Mouse (Mus musculus) skeletal muscle tissue, adult 2 months (tissue): ENCODE data around the gene Gpr61.

ENCODE experiments used
- DNase-seq: peaks from one replicate; pipeline ENCODE4 v3.0.0-alpha.2; 2012; ENCODE audit warnings: low read depth, low spot score

Gene Gpr61

DNA sequence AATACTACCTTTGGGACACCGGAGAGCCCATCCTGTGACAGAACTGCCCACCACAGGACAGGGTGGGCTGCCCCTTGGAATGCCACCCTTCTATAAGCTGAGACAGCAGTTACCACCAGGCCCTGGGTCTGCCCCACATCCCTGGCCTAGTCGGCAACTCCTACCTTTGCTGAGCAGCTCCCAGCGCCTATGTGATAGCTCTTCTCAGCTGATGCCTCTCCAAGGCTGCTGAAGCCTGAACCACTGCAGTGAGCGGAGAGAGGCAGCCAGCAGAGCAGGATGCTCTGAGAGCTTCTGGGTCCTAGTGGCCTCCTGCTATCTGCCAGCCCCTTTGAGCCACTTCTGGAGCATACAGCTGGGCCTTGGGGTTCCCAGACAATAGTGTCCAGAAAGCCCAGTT is at the start of gene Gpr61:
TSS of gene Gpr61 (minus strand) at position 227 of the 400 bp plus-strand sequence.
- no peak for DNase-seq

DNA sequence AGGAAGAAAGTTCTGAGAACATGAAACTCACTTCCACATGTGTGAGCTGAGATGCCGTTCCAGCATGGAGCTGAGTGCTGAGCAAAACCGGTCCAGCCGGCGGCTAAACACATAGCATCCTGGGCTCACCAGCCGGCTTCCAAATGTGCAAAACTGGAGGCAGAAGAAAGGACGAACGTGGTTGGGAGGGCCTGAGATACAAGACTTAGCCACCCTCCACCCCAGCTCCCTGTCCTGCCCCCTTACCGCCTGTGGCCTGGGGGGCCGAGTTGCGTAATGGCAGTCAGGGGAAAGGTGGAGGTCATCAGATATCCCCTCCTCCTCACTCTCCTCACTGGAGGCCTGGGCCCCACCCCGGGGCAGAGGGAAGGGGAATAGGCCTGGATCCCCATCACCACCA is 49.8 kb upstream of the Gpr61 start:
- DNase-seq: no peak

DNA sequence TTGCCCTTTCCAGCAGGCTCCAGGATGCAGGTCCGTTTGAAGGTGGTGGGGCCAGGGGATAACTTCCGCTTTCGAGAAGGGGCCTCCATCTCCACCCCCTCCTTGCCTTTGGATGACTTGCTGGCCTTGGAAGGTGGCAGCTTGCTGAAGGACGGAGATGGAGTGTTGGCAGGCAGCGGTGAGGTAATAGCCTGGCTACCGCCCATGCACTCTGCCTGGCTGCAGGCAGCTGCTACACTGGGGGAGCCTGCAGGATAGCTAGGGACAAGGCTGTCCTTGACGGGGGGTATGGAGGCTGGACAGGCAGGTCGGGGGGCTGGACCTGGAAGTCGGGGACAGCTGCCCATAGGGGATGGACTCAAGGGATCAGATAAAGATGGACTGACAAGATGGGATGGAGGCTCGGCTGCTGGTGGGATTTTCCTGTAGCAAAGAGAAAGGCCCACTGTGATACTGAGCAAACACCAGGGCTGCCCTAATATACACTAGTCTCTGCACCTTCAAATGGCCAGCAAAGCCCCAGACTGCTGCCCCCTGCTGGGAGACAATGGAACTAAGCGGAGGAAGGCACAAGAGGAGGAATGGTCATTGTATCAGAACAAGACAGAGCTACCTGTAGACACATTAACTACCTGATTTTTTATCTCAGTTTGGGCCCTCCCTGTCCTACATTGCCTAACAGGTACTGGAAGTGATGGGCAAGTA is 49.1 kb upstream of the Gpr61 start:
- no peak for DNase-seq

DNA sequence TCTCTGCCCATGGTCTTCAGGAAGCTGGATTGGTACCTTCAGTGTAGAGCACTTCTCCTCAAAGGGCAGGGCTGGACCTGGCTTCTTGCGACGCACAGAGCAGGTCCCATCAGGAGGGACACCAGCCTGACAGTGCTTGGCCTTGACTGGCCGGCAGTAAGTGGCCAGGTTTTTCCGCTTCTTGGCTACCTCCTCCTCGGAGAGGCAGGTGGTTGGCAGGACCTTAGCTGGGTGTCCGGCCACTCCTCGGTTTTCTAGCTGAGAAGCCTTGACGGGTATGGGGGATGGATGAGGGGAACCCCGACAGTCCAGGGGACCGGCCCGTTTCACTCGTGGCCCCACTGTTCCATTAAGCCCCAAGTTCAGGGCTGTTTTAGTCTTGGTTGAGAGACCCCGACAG is 48.5 kb upstream of the Gpr61 start:
- DNase-seq: no peak

DNA sequence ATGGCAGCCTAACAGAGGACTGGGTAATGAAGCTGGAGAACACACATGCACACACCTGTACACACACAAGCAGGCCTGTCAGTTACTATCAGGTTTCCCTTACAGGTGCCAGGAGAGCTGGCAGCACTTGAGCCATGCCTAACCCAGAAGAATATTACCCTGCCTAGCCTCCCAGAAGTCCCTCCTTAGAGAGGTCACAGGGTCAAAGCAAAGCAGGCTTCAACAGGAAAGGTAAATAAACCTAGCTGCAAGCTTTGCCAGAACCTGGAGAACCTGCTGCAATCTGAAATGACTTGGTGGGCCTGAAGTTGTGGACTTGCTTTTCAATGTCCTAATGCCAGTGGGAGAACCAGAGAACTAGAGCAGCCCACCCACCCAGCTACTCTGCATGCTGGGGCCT is 47.8 kb upstream of the Gpr61 start:
- DNase-seq: no peak

DNA sequence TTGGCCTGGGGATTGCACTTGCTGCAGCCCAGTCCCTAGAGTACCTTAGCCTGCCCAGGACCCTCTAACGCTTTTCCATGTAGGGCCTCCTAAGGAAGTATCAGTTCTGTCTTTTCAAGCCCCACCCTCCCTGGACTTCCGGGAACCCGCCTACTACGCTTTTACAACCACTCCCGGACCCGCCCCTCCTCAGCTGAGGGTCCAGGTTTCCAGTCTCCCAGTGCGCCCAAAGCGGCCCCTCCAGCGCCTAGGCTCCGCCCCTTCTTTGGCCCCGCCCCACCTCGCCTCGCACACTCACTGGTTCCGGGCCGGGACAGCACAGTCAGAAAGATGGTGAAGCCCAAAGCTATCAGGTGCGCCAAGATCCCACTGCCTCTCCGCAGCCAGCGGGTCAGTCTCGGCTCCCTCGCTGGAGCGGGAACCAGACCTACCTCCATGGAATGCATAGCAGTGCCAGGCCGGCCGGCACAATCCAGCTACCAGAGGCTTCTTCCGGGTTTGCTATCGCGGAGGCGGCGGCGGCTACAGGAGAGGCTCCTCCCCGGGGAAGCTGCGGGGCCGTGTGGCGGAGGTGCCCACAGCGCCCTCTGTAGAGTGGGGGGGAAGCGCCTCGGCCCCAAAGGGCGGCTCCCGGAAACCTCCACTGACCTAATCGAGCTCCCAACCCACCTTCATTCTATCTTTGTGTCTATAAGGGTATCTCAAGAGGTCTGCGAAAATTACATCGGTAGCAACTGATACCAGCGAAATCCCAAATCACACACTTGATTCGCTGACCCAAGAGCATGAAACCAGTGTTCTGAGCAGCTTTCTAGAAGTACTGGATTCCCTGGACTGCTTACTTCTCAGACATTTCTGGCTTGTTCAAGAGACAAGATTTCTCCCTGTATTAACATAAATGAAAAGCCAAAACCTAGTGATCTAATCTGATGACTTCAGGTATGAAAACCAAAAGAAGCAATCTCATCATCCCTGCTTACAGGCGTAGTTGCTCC is 45.9 kb upstream of the Gpr61 start, which contains the start of gene Cyb561d1:
TSS of gene Cyb561d1 (minus strand) at position 884 of the 995 bp plus-strand sequence.
- DNase-seq: peak; percentile 84

DNA sequence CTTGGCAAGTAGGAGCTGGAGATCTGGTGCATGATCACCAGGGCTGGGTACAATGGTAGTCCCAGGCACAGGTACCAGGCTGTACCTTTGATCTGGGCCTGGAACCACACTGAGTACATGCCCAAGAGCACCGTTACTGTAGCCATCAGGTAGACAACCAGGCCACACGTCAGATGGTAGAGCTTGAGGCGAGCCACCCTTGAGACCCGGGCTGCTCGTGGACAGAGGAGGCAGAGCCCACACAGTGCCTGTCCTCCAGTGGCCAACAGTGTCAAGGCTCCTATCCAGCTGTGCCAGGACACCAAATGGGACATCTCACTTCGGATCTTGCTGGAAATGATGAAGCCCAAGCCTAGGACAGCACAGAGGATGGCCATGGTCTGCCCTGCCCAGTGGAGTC is 44.5 kb upstream of the Gpr61 start:
- DNase-seq: no peak

DNA sequence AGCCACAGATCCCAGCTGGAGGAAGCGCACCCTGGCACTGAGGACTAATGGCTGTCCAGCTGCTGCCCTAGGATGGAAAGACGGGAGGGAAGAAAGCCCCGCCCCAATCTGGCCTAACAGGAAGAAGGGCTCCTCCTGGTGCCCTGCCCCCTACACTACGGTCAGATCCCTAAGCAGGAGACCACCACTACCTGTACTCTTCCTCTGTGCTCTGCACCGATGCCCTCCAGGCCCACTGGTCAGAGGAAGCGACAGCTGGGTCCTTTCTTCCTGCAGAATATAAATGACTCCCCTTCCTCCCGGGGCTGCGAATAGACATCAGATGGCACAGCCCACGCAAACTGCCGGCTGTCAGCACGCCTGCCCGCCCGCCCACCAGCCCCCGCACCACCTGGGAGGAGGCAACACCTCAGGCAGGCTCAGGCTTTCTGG is 42.4 kb upstream of the Gpr61 start:
- no peak for DNase-seq

DNA sequence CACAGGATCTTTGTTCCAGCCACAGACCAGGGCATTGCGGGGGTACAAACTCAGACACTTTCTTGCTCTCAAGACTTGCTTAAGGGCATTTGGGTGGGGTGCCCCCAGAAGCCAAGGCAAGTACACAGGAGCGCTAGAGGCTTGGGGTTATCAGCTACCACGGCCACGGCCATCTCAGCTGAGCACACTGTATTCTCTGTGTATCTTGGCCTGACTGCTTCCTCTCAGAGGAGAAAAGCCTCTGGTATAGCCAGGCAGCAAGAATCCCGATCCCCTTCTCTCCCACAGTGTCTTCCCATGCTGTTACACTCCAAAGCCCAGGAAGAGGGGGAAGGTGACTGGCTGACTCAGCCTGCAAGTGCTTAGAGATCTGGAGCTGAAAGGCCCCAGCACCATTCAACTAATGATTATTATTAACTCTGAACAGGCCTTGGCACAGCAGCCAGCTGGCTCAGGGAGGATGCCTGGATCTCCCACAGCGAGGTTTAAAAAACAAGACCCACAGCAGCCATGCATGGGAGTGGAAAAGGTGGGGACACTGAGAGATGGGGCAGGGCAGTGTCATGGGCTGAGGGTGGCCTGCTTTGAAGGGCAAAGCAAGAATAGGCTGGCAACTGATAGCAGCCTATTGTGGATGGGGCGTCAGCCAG is 41.4 kb upstream of the Gpr61 start:
- no peak for DNase-seq

DNA sequence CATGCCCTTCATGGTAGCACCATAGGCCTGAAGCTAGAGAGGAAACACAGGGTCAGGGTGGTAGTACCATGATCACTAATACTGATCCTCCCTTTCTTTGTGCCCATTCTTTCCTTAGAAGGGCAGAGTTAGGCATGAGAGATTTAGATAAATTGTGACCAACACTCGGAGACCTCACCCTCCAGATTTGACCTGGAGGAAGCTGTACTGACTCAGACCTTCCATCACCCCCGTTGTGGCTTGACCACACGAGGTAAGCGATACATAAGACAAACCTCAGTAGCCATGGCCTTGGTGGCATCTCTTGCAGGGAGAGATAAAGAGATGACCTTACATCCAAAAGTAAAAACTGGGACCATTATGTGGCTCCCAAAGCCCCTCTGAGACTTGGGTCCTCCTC is 40.6 kb upstream of the Gpr61 start:
- no peak for DNase-seq

DNA sequence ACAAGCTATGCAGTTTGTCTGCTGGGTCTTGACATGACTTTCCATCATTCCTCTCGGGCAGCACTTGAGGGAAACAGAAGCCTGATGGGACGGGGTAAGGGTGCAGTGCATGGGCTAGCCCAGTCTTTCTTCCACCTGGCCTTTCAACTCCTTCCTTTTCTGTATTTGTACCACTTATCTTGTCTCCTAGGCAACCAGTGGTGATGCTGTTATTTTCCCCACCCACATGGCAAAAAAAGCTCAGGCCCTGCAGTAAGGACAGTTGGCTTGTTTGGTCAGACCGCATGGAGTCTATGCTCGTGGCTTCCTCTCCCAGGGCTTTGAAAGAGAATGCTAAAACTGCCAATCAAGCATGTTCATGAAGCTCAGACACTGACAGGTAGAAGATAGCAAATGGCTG is 39.0 kb upstream of the Gpr61 start:
- DNase-seq: no peak

DNA sequence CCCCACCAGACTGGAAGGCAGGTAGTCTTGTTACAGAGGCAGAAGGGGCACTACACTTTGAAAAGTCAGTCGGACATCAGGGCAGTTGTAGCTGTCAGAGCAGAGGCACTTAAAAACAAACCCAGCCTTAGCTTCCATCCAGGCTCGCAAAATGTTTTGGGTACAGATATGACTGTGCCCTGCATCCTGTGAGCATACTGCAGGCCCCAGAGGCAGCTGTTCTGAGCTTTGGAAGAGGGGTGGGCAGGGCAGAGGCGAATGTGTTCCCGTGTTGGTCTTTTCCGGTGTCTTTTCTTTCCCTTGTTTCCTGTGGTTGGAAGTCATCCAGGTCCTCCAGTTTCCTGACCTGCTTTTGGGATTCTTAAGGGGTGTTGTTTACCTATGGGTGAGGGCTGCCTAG is 35.2 kb upstream of the Gpr61 start:
- no peak for DNase-seq

DNA sequence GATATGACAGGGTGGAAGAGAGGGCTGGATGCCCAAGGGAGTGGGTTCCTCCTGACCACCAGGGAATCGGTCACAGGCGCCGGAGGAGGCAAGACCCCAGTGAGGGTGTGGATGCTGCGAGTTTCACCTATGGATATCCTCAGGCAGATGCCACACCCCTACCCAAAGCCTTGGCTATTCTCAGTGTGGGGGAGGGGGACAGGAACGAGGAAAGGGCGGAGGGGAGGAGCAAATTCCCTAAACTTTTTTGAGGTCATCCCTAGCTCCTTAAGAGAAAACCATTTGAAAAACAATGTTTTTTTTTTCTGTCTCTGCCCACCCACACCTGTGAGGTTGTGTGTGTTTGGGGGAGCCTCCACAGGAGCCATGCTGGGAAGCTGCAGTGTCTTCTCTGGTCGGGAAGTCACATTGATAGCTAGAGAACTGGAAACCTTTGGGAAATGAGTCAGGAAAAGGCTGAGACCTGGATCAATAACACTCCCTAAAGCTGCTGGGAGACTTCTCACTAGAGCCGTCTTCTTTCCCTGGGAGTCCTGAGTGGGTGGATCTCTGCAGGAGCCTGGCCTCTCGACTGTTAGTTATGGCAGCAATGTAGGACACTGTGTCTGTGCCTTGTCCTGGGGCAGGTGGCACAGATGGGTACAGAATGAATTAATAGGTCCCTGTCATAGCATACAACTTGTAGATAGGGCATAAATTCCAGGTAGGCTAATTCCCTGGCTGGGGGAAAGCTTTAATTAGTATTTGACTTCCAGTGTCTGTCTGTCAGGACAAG is 34.2 kb upstream of the Gpr61 start:
- DNase-seq: no peak

DNA sequence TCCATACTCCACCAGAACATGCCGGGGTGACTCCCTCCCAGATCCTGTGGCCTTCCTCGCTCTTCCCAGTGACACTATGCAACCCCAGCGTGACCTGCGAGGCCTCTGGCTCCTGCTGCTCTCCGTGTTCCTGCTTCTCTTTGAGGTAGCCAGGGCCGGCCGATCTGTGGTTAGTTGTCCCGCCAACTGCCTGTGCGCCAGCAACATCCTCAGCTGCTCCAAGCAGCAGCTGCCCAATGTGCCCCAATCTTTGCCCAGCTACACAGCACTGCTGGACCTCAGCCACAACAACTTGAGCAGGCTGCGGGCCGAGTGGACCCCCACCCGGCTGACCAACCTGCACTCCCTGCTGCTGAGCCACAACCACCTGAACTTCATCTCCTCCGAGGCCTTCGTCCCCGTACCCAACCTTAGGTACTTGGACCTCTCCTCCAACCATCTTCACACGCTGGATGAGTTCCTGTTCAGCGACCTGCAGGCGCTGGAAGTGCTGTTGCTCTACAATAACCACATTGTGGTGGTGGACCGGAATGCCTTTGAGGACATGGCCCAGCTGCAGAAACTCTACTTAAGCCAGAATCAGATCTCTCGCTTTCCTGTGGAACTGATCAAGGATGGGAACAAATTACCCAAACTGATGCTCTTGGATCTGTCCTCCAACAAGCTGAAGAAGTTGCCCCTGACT is 32.6 kb upstream of the Gpr61 start:
- no peak for DNase-seq

DNA sequence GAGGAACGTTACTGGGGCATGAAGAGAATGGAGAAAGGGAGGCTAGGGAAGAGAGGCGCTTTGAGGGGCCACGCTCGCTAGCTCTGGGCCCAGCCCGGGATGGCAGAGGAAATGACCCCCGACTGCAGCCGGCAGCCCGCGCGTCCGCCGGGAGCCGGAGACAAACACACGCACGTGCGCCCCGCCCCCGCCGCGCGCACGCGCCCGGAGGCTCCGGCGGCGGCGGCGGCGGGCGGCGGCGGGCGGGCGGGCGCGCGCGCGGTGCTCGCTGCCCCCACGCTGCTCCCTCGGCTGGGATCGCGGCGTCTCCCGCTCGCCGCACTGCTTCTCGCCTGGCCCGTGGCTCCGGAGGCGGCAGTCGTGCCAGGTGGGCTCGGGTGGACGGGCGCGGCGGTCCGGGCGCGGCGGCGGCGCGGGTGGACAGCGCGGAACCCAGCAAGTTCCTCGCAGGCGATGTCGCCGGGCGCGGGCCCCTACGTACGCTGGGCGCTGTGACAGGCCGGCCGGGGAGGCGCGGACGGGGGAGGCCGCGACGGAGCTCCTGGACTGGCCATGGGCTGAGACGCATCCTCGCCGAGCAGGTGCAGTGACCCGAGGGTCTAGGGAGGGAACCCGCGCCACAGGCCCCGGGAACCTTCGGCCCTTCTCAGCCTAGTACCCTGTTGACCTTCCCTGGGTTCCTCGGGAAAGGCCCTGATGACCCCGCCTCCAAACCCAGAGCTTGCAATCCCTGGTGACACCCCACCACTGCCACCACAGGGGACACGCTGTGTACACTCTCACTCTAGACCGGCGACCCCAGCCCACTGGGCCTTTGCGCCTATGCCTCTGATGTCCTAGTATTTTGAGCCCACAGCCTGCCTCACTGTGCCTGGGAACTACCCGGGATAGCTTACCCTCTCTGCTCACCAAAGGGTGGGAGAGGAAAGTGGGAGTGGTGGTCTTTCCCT is 31.7 kb upstream of the Gpr61 start, which contains the start of gene Amigo1:
TSS of gene Amigo1 (plus strand) at position 238 of the 950 bp plus-strand sequence.
- no peak for DNase-seq

DNA sequence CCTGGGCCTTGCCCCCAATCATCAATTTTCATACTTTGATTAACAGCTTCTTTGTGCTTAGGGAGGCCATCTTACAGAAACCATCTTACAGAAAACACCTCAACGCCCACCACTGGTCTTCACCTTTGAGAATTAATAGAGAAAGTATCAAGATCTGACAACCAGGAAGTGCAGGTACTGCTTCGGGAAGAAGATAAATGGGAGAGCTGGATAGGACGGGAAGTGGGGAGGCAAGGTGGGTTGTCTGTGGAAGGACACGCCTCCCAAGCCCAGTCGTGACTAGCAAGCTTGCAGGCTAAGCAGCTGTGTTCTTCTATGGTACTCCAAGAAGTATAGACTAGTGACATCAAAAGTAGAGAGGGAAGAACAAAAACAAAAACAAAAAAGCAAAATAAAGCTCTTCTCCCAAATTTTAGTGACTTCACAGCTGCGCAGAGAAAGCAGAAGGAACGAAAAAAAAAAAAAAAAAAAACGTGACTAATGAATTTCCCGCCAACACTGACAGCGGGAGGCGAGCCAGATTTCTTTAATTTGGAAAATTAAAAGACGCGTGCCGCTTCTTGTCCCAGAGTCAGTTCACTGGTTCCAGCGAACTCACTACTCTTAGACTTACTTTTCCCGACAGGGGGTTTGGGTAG is 30.9 kb upstream of the Gpr61 start:
- no peak for DNase-seq

DNA sequence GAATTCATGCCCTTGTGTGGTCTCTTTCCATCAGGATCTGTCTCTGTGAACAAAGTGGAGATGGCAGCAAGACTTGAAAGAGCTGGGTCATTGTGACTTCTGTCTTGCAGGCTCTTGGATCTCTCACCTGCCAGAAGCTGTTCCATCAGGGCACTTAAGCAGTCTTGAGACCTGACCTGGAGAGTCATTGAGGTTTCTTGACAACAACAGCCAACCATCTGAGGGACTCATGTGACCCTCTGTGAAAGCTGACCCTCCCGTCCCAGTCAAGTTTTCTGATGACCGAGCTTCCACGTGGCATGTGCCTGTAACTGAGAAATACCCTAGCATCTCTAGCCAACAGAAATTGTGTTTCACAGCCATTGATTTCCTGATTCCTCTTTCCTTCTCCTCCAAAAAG is 30.1 kb upstream of the Gpr61 start:
- no peak for DNase-seq

DNA sequence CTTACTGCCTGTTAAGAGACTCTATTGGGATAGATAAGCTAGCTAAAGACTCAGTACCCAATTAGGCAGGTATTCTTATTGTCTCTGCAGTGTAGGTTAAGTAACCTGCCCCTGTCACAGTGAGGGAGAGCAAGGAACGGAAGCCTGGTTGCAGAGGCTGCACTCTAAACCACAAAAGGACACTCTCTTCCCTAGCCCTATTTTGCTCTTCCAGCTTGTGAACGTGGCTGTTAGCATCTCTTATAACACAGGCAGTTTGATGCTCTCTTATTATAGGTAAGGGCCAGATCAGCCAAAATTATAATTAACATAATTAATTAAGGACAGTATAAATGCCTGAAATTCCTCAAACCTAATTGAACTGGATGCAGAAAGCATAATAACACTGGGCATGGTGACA is 25.8 kb upstream of the Gpr61 start:
- DNase-seq: no peak
